Mouse (Mus musculus): Measurements from ENCODE around the gene Med12l. TPM values are rescaled to one million over a fixed set of nuclear protein-coding genes. Genes with fewer than 3 reads are reported as not detected.
A peak's percentile ranks its signal among the peaks of the same experiment; 100 is the strongest.

Med12l gene
- polyA plus RNA-seq, 1 experiment from 2014 or later, result 4.0 TPM

- no peaks in the 10 kb centered on the region for H3K27me3 ChIP-seq
- no peaks in the 10 kb centered on the region for H3K9me3 ChIP-seq
- H3K4me3 ChIP-seq (replicated peaks), result no peak overlapping the region
- H3K36me3 ChIP-seq, result no peaks in the 10 kb centered on the region; the same call in none of the 2 replicates
- H3K4me1 ChIP-seq (replicated peaks), result no peaks in the 10 kb centered on the region
- 89% methylated on average over 2 of the region's 2 CpGs for WGBS
- no peak for ATAC-seq
- no peak overlapping the region for H3K9ac ChIP-seq (replicated peaks)
- no peak overlapping the region for H3K27ac ChIP-seq
- no peak overlapping the region for H3K4me2 ChIP-seq (replicated peaks)
Observed at GRCm38 (mm10) chr3:59328526-59328925, 322.9 kb downstream of the Med12l start.

- 83% methylated on average over 11 of the region's 11 CpGs for WGBS
- H3K4me2 ChIP-seq (replicated peaks), result no peak overlapping the region
- no peaks in the 10 kb centered on the region for H3K36me3 ChIP-seq
- no peak overlapping the region for H3K27ac ChIP-seq
- no peak for ATAC-seq
- no peak overlapping the region for H3K4me3 ChIP-seq (replicated peaks)
- no peaks in the 10 kb centered on the region for H3K27me3 ChIP-seq
- no peak overlapping the region for H3K9ac ChIP-seq (replicated peaks)
- peaks cover 10% of the 10 kb centered on the region for H3K4me1 ChIP-seq (replicated peaks)
- no peaks in the 10 kb centered on the region for H3K9me3 ChIP-seq
Observed at GRCm38 (mm10) chr3:59341647-59342427, 336.2 kb downstream of the Med12l start.

DNA sequence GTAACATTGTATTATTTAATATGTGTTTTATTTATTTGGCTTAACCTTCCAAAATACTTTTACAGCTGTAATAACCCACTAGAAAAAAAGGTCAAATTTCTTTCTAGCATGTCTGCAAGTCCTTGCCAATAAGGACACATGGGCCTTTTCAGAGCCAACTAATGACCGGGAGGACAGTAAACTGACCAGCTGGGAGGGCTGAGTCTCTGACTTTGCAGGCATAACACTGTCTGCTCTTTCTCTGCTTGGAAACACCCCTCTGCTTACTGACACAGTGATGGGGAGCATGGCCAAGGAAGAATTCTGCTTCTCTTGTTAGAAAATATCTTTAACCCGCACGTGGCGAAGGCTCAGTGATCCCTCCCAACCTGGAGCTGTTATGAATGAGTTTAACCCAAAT is 337.4 kb downstream of the Med12l start:
- H3K36me3 ChIP-seq, result no peaks in the 10 kb centered on the region
- H3K4me2 ChIP-seq (replicated peaks), result peak overlapping the region; percentile 67
- no peak overlapping the region for H3K9ac ChIP-seq (replicated peaks)
- H3K27me3 ChIP-seq, result no peaks in the 10 kb centered on the region
- ATAC-seq, result no peak
- H3K4me1 ChIP-seq (replicated peaks), result peaks cover 10% of the 10 kb centered on the region
- no peak overlapping the region for H3K27ac ChIP-seq
- H3K9me3 ChIP-seq, result no peaks in the 10 kb centered on the region
- WGBS, result 75% methylated on average over 4 of the region's 4 CpGs
- peak overlapping the region; percentile 73; the same call in 1 of the 2 replicates for H3K4me3 ChIP-seq (replicated peaks)

GRCm38 (mm10) chr3:59344065-59344905 is 338.7 kb downstream of the Med12l start, which contains the start of gene Igsf10:
Igsf10 (minus strand) TSS chr3:59344394.
- WGBS, result 2% methylated on average over 22 of the region's 23 CpGs
- H3K4me1 ChIP-seq (replicated peaks), result peaks cover 10% of the 10 kb centered on the region
- peak within 1 kb of the TSS; percentile 41; the same call in 1 of the 2 replicates for H3K27ac ChIP-seq
- no peaks in the 10 kb centered on the region for H3K27me3 ChIP-seq
- peak within 1 kb of the TSS; percentile 67 for H3K4me2 ChIP-seq (replicated peaks)
- H3K9ac ChIP-seq (replicated peaks), result peak within 1 kb of the TSS; percentile 76
- H3K4me3 ChIP-seq (replicated peaks), result peak within 1 kb of the TSS; percentile 73
- no peaks in the 10 kb centered on the region for H3K9me3 ChIP-seq
- ATAC-seq, result peak; percentile 98
- no peaks in the 10 kb centered on the region for H3K36me3 ChIP-seq

GRCm38 (mm10) chr3:59351768-59352167 is 346.1 kb downstream of the Med12l start:
- H3K9me3 ChIP-seq, result no peaks in the 10 kb centered on the region
- H3K9ac ChIP-seq (replicated peaks), result no peak overlapping the region
- no peak for ATAC-seq
- H3K4me1 ChIP-seq (replicated peaks), result no peaks in the 10 kb centered on the region
- no peak overlapping the region for H3K4me3 ChIP-seq (replicated peaks)
- H3K36me3 ChIP-seq, result no peaks in the 10 kb centered on the region
- H3K27me3 ChIP-seq, result no peaks in the 10 kb centered on the region
- no peak overlapping the region for H3K27ac ChIP-seq
- no peak overlapping the region for H3K4me2 ChIP-seq (replicated peaks)

DNA sequence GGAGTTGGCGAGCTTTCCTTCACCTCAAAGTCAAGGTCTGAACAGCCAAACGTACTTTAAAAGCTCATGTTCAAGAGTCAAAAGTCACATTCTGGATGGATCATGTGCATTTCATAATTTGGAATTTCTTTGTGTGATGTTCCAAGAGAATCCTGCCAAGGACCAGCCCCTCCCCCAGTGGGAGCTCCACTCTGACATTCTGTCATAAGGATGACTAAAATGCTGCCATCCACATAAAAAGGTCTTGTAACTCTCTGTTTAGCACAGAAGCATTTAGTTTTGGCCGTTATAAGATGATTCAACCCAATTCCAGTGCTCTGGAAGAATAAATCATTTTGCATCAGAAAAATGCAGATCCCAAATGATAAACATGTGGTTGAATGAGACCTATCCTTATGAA is 348.5 kb downstream of the Med12l start:
- H3K27me3 ChIP-seq, result no peaks in the 10 kb centered on the region
- ATAC-seq, result no peak
- H3K9ac ChIP-seq (replicated peaks), result no peak overlapping the region
- WGBS, result 92% methylated on average over 3 of the region's 3 CpGs
- H3K4me2 ChIP-seq (replicated peaks), result no peak overlapping the region
- no peaks in the 10 kb centered on the region for H3K9me3 ChIP-seq
- no peaks in the 10 kb centered on the region for H3K36me3 ChIP-seq
- H3K4me1 ChIP-seq (replicated peaks), result no peaks in the 10 kb centered on the region
- no peak overlapping the region for H3K4me3 ChIP-seq (replicated peaks)
- no peak overlapping the region for H3K27ac ChIP-seq

- no peak for ATAC-seq
- no peak overlapping the region for H3K27ac ChIP-seq
Observed at GRCm38 (mm10) chr3:59360102-59360501, 354.5 kb downstream of the Med12l start.

GRCm38 (mm10) chr3:59361895-59362294 is 356.3 kb downstream of the Med12l start:
- H3K36me3 ChIP-seq, result no peaks in the 10 kb centered on the region
- no peak overlapping the region for H3K4me2 ChIP-seq (replicated peaks)
- no peaks in the 10 kb centered on the region for H3K9me3 ChIP-seq
- no peaks in the 10 kb centered on the region for H3K4me1 ChIP-seq (replicated peaks)
- ATAC-seq, result no peak
- no peak overlapping the region for H3K27ac ChIP-seq
- no peak overlapping the region for H3K9ac ChIP-seq (replicated peaks)
- no peak overlapping the region for H3K4me3 ChIP-seq (replicated peaks)
- no peaks in the 10 kb centered on the region for H3K27me3 ChIP-seq
- WGBS, result 85% methylated on average over 1 of the region's 1 CpGs

More at GRCm38 (mm10) chr3:59360102-59360501, 354.5 kb downstream of the Med12l start:
- Histone ChIP-seq H3K27me3 (no peaks in the 10 kb centered on the region), H3K4me1 (replicated peaks) (no peaks in the 10 kb centered on the region), H3K4me2 (replicated peaks) (no peak overlapping the region), H3K9me3 (no peaks in the 10 kb centered on the region), H3K4me3 (replicated peaks) (no peak overlapping the region), H3K9ac (replicated peaks) (no peak overlapping the region), H3K36me3 (no peaks in the 10 kb centered on the region)

Other genes with a start within 250 kb of the Med12l start
- gene Mindy4b-ps, start 183.5 kb upstream of the Med12l start, polyA plus RNA-seq (2015; fragmentation: Nextera tagmentation; extraction: Ambion mirVana), result not detected in 2 replicates
- 0.41 and 0.63 TPM in 2 replicates for gene Clrn1, start 120.5 kb upstream of the Med12l start, polyA plus RNA-seq (2015; fragmentation: Nextera tagmentation; extraction: Ambion mirVana)
- gene Gpr171, start 96.0 kb downstream of the Med12l start, polyA plus RNA-seq (2015; fragmentation: Nextera tagmentation; extraction: Ambion mirVana), result 0.82 and 1.2 TPM in 2 replicates
- 1.9 and 2.4 TPM in 2 replicates for gene P2ry14, start 147.8 kb downstream of the Med12l start, polyA plus RNA-seq (2015; fragmentation: Nextera tagmentation; extraction: Ambion mirVana)
- 0.19 TPM in 1 of 2 replicates, not detected in the other for gene Gpr87, start 189.3 kb downstream of the Med12l start, polyA plus RNA-seq (2015; fragmentation: Nextera tagmentation; extraction: Ambion mirVana)
- 0.97 and 1.2 TPM in 2 replicates for gene P2ry13, start 205.1 kb downstream of the Med12l start, polyA plus RNA-seq (2015; fragmentation: Nextera tagmentation; extraction: Ambion mirVana)

Data from midbrain, embryonic 13.5 days (tissue).